Mouse (Mus musculus) hematopoietic stem cell, adult 5-6 weeks (primary cell): Measurements from ENCODE around the gene Sgsm1. TPM values are rescaled to one million over a fixed set of nuclear protein-coding genes. Genes with fewer than 3 reads are reported as not detected.
A peak's percentile ranks its signal among the peaks of the same experiment; 100 is the strongest.

ENCODE experiments used
- ATAC-seq, 2 experiments: fragments of 125-278 bp in 1 of 2; replicated peaks in 1 of 2; 2 replicates each; pipeline ENCODE4 v1.8.0; 2016 to 2017; ENCODE audit warnings: inconsistent platforms in 2 of 2, mild to moderate bottlenecking in 2 of 2, moderate number of reproducible peaks in 2 of 2, low read depth in 1 of 2, moderate TSS enrichment in 1 of 2; ENCODE audit not compliant: low FRiP score in 2 of 2, poor library complexity in 2 of 2, severe bottlenecking in 2 of 2, insufficient read depth in 1 of 2, low TSS enrichment in 1 of 2
- total RNA-seq: library from RNA; stranded (forward); fragments of 172-1452, 232-1000 nt; gene quantifications from 2 replicates; pipeline ENCODE4 v1.2.3, GENCODE M21; 2017

The Sgsm1 gene
- total RNA-seq, 1 experiment from 2014 or later, result 8.2 TPM

DNA sequence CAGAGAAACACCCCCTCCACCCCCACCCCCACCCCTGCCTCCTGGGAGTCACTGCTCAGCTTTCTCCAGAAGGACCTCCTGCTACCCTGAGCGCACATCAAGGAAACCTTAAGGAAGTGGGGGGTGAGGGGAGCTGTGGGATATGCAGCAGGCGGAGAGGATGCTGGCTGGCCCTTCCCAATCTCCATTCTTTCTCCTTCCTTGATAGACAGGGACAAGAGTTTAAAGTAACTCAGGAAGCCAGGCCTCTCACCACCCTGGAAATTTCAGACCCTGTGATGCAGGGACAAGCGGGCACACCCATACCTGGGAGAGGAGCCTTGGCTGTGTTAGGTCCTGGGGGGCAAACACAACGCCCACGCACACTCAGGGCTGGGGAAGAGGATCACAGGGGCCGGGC lies 100.3 kb downstream of the Sgsm1 start:
- no peak for ATAC-seq

DNA sequence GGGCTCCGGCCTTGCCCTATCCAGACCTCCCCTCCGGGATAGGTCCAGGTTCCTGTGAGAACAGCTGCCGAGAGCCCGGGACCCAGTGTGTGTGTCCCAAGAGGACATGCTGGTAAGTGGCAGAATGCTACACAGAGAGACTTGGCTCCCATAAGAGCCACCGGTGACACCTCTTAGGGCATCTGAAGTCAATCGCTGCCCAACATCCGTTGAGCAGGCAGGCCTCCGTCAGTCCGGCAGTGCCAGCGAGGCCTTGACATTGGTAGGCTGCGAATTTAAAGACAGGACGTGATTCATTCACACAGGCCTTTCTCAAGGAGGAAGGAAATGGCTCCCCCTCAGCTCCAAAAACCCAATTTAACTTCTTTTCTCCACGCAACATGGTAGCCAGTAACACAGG lies 100.7 kb downstream of the Sgsm1 start:
- peak in 1 of 2 experiments; percentile 36; a peak in 2 of 4 replicates for ATAC-seq

GRCm38 (mm10) chr5:113209401-113209750 lies 101.2 kb downstream of the Sgsm1 start:
- ATAC-seq, result no peak

GRCm38 (mm10) chr5:113208622-113209400 lies 101.8 kb downstream of the Sgsm1 start:
- ATAC-seq, result no peak

DNA sequence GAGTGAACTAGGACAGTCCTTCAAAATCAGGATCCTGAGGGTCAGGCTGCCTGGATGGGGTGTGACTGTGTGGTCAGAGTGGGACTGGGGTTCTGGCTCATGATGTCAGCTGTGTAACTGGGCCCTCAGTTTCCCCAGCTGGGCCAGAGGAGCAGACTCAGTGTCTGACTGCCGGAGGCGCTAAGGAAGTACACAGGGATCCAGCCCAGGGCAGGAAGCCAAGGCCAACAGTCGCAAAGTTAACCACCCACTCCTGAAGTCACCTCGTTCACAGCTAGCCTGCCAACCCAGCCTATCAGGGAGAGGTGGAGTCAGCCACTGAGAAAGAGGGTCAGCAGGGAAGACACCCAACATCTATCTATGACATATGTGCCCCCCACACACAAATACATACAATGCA lies 102.5 kb downstream of the Sgsm1 start:
- no peak for ATAC-seq

- no peak; a peak in 1 of 4 replicates for ATAC-seq
Measured at GRCm38 (mm10) chr5:113206670-113207352, 103.8 kb downstream of the Sgsm1 start.

DNA sequence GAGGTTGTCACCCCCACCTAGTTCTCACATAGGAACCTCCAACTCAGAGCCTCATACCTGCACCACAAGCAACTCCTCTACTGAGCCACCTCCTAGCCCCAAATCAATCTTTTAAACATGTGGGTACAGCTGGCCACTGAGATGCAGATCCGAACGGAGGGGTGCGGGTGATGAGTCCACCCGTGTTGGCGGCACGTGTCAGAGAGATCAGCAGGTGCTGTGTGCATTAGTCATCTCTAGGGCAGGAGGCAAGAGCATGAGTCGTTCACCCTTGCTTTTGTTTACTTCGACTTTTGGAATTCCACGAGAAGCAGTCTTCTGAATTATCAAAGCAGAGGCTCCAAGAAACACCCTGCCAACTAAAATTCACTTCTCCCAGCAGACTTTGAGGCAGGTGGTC lies 106.4 kb downstream of the Sgsm1 start:
- ATAC-seq, result no peak

DNA sequence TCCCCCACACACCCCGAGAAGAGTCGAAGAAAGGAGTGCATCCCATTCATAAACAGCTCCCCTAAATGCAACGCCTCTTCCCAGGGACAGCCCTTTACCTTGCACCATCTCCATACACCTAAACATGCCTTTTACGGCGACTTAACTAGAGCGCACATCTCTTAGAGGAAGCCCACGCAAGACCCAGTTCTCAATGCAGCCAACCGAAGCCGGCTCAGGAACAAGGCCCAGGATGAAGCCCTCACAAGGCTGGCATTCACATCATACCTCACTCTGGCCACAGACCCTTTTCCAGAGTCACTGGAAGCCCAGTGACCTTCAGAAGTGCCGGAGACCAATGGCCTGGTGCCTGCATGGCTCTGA lies 110.8 kb downstream of the Sgsm1 start:
- ATAC-seq, result no peak

DNA sequence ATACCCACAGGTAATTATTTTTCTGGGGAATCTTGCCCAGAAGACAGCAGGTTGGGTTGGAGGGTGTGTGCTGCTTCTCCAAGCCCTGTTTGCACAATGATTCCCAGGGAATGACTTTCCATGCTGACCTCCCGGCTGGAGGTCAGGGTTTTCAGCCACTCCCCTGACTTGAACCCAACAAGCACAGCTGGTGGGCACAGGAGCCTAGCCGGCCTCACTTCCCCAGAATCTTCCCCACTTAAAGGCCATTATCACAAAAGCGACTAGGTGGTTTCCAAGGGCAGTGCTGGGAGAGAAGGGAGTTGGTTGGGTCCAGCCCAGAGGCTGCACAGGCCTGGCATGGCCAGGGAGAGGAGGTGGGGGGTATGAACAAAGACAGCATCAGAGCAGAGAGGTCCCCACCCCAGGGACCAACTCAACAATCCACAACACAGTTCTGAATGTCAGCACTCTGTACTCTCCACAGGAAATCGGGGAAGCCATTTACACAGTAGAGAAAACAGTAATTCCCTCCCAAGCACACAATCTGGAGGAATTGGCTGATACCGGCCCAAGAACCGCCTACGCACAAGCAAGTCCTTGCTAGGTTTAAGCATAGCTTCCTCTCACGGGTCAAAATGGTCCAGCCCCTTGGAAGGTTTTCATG lies 111.3 kb downstream of the Sgsm1 start:
- no peak for ATAC-seq

GRCm38 (mm10) chr5:113196916-113197794 lies 113.4 kb downstream of the Sgsm1 start:
- no peak for ATAC-seq

GRCm38 (mm10) chr5:113195907-113196306 lies 114.7 kb downstream of the Sgsm1 start:
- no peak for ATAC-seq

- ATAC-seq, result no peak
Measured at GRCm38 (mm10) chr5:113195451-113195850, 115.1 kb downstream of the Sgsm1 start.

- no peak for ATAC-seq
Measured at GRCm38 (mm10) chr5:113193762-113194161, 116.8 kb downstream of the Sgsm1 start.

Other genes starting within 250 kb of the Sgsm1 start
- not detected in 2 replicates for gene Crybb2, start 240.7 kb downstream of the Sgsm1 start, total RNA-seq
- not detected in 2 replicates for gene Crybb3, start 229.2 kb downstream of the Sgsm1 start, total RNA-seq
- gene 2900026A02Rik, start 89.5 kb downstream of the Sgsm1 start, total RNA-seq, result 9.7 and 10.8 TPM in 2 replicates
- gene Tmem211, start 83.9 kb downstream of the Sgsm1 start, total RNA-seq, result not detected in 2 replicates
- gene Aym1, start 46.5 kb upstream of the Sgsm1 start, total RNA-seq, result not detected in 2 replicates
- not detected in 2 replicates for gene Wscd2, start 179.5 kb upstream of the Sgsm1 start, total RNA-seq